Mouse (Mus musculus): ENCODE measurements around the gene Aamp. TPM values are rescaled to one million over a fixed set of nuclear protein-coding genes. Genes with fewer than 3 reads are reported as not detected.
"Not testable (repeated sequence)": the region's sequence is repeated elsewhere in the genome, so short reads cannot be mapped to it uniquely, and the experiment has no call there.

Gene Aamp
- polyA plus RNA-seq, 1 experiment from 2014 or later, result 261 TPM

- Histone ChIP-seq H3K4me1 (peaks cover 43% of the 10 kb centered on the region), H3K4me3 (no peak overlapping the region), H3K27ac (no peak overlapping the region), H3K36me3 (peaks cover 42% of the 10 kb centered on the region), H3K9me3 (no peaks in the 10 kb centered on the region), H3K4me2 (no peak overlapping the region), H3K9ac (no peak overlapping the region), H3K27me3 (no peaks in the 10 kb centered on the region)
- ATAC-seq (ENCODE audit: borderline replicate concordance, extremely low read depth, low FRiP score, low TSS enrichment), result no peak
- 76% methylated on average over 4 of the region's 4 CpGs for WGBS
Measured at GRCm38 (mm10) chr1:74288327-74288726, 3.8 kb upstream of the Aamp start.

GRCm38 (mm10) chr1:74286869-74287607 lies 2.5 kb upstream of the Aamp start:
- WGBS, result 47% methylated on average over 15 of the region's 17 CpGs
- not testable (repeated sequence) for ATAC-seq (ENCODE audit: borderline replicate concordance, extremely low read depth, low FRiP score, low TSS enrichment); H3K9ac ChIP-seq; H3K9me3 ChIP-seq; H3K4me2 ChIP-seq; H3K27ac ChIP-seq; H3K27me3 ChIP-seq; H3K4me3 ChIP-seq
- peaks cover 41% of the 10 kb centered on the region for H3K4me1 ChIP-seq
- peaks cover 46% of the 10 kb centered on the region for H3K36me3 ChIP-seq

GRCm38 (mm10) chr1:74285212-74286010 lies 873 bp upstream of the Aamp start:
- Histone ChIP-seq H3K9me3 (no peaks in the 10 kb centered on the region), H3K27me3 (no peaks in the 10 kb centered on the region), H3K9ac (peak overlapping the region; percentile 57), H3K36me3 (peaks cover 48% of the 10 kb centered on the region), H3K4me1 (peaks cover 37% of the 10 kb centered on the region), H3K4me2 (peak overlapping the region; percentile 72), H3K27ac (no peak overlapping the region), H3K4me3 (peak overlapping the region; percentile 87)
- ATAC-seq (ENCODE audit: borderline replicate concordance, extremely low read depth, low FRiP score, low TSS enrichment), result 0 out of 2 replicates have a peak, but pooled peaks have one; percentile 0
- WGBS, result 2% methylated on average over 23 of the region's 23 CpGs

GRCm38 (mm10) chr1:74283686-74284463 lies 663 bp downstream of the Aamp start:
- WGBS, result 10% methylated on average over 14 of the region's 15 CpGs
- peak; percentile 58 for ATAC-seq (ENCODE audit: borderline replicate concordance, extremely low read depth, low FRiP score, low TSS enrichment)

GRCm38 (mm10) chr1:74282896-74283625 lies 1.5 kb downstream of the Aamp start:
- Histone ChIP-seq H3K27ac (no peak overlapping the region), H3K27me3 (no peaks in the 10 kb centered on the region), H3K36me3 (peaks cover 46% of the 10 kb centered on the region), H3K4me3 (0 out of 2 replicates have a peak overlapping the region, but pooled peaks have one; percentile 1), H3K9me3 (no peaks in the 10 kb centered on the region), H3K4me2 (peak overlapping the region; percentile 82; the same call in 1 of the 2 replicates), H3K9ac (0 out of 2 replicates have a peak overlapping the region, but pooled peaks have one; percentile 16), H3K4me1 (peaks cover 29% of the 10 kb centered on the region)
- 89% methylated on average over 10 of the region's 10 CpGs for WGBS
- no peak for ATAC-seq (ENCODE audit: borderline replicate concordance, extremely low read depth, low FRiP score, low TSS enrichment)

More at GRCm38 (mm10) chr1:74283686-74284463, 663 bp downstream of the Aamp start:
- Histone ChIP-seq H3K4me1 (peaks cover 29% of the 10 kb centered on the region), H3K4me3 (peak overlapping the region; percentile 87), H3K36me3 (peaks cover 52% of the 10 kb centered on the region), H3K9ac (peak overlapping the region; percentile 79), H3K9me3 (no peaks in the 10 kb centered on the region), H3K27me3 (no peaks in the 10 kb centered on the region), H3K27ac (peak overlapping the region; percentile 80), H3K4me2 (peak overlapping the region; percentile 82)

- Histone ChIP-seq H3K27ac (no peak overlapping the region), H3K4me3 (no peak overlapping the region), H3K36me3 (peaks cover 43% of the 10 kb centered on the region), H3K9ac (no peak overlapping the region), H3K4me2 (no peak overlapping the region), H3K27me3 (no peaks in the 10 kb centered on the region), H3K9me3 (no peaks in the 10 kb centered on the region), H3K4me1 (peaks cover 27% of the 10 kb centered on the region)
- ATAC-seq (ENCODE audit: borderline replicate concordance, extremely low read depth, low FRiP score, low TSS enrichment), result no peak
- WGBS, result 97% methylated on average over 8 of the region's 8 CpGs
Measured at GRCm38 (mm10) chr1:74281886-74282285, 2.7 kb downstream of the Aamp start.

GRCm38 (mm10) chr1:74281372-74281771 lies 3.2 kb downstream of the Aamp start:
- no peak overlapping the region for H3K27ac ChIP-seq
- H3K36me3 ChIP-seq, result peaks cover 43% of the 10 kb centered on the region
- H3K27me3 ChIP-seq, result no peaks in the 10 kb centered on the region
- H3K9me3 ChIP-seq, result no peaks in the 10 kb centered on the region
- no peak overlapping the region for H3K4me3 ChIP-seq
- no peak for ATAC-seq (ENCODE audit: borderline replicate concordance, extremely low read depth, low FRiP score, low TSS enrichment)
- H3K4me1 ChIP-seq, result peaks cover 22% of the 10 kb centered on the region
- no peak overlapping the region for H3K4me2 ChIP-seq
- no peak overlapping the region for H3K9ac ChIP-seq
- 81% methylated on average over 2 of the region's 2 CpGs for WGBS

GRCm38 (mm10) chr1:74280591-74281325 lies 3.8 kb downstream of the Aamp start:
- H3K4me3 ChIP-seq, result no peak overlapping the region
- H3K4me2 ChIP-seq, result no peak overlapping the region
- H3K27me3 ChIP-seq, result no peaks in the 10 kb centered on the region
- peaks cover 43% of the 10 kb centered on the region for H3K36me3 ChIP-seq
- peaks cover 16% of the 10 kb centered on the region for H3K4me1 ChIP-seq
- no peak overlapping the region for H3K27ac ChIP-seq
- no peak for ATAC-seq (ENCODE audit: borderline replicate concordance, extremely low read depth, low FRiP score, low TSS enrichment)
- no peaks in the 10 kb centered on the region for H3K9me3 ChIP-seq
- WGBS, result 93% methylated on average over 14 of the region's 14 CpGs
- H3K9ac ChIP-seq, result no peak overlapping the region

- Histone ChIP-seq H3K4me3 (no peak overlapping the region), H3K4me1 (peaks cover 24% of the 10 kb centered on the region), H3K27ac (no peak overlapping the region), H3K9ac (no peak overlapping the region), H3K36me3 (peaks cover 43% of the 10 kb centered on the region), H3K4me2 (no peak overlapping the region), H3K9me3 (no peaks in the 10 kb centered on the region), H3K27me3 (no peaks in the 10 kb centered on the region)
- WGBS, result 84% methylated on average over 11 of the region's 11 CpGs
- ATAC-seq (ENCODE audit: borderline replicate concordance, extremely low read depth, low FRiP score, low TSS enrichment), result no peak
Measured at GRCm38 (mm10) chr1:74278988-74279387, 5.5 kb downstream of the Aamp start.

GRCm38 (mm10) chr1:74278538-74278937 lies 6.0 kb downstream of the Aamp start, which contains the start of gene Gpbar1:
Gene Gpbar1 (plus strand): TSS chr1:74278550.
- peaks cover 20% of the 10 kb centered on the region for H3K4me1 ChIP-seq
- peaks cover 43% of the 10 kb centered on the region for H3K36me3 ChIP-seq
- no peak within 1 kb of the TSS for H3K9ac ChIP-seq
- no peak for ATAC-seq (ENCODE audit: borderline replicate concordance, extremely low read depth, low FRiP score, low TSS enrichment)
- WGBS, result 90% methylated on average over 10 of the region's 10 CpGs
- no peaks in the 10 kb centered on the region for H3K9me3 ChIP-seq
- no peak within 1 kb of the TSS for H3K4me2 ChIP-seq
- no peaks in the 10 kb centered on the region for H3K27me3 ChIP-seq
- H3K27ac ChIP-seq, result no peak within 1 kb of the TSS
- no peak within 1 kb of the TSS for H3K4me3 ChIP-seq
